Mouse (Mus musculus) embryonic facial prominence, embryonic 11.5 days (tissue): ENCODE results near the gene 1700024G13Rik. TPM values are rescaled to one million over a fixed set of nuclear protein-coding genes. Genes with fewer than 3 reads are reported as not detected.
"Not testable (repeated sequence)": the region's sequence is repeated elsewhere in the genome, so short reads cannot be mapped to it uniquely, and the experiment has no call there.

Experiments
- ATAC-seq: fragments of 200-750 bp; cut with Nextera tagmentation; replicated peaks from 2 replicates; pipeline ENCODE4 v1.8.0; 2017; ENCODE audit warnings: low read depth; ENCODE audit not compliant: insufficient number of reproducible peaks, low FRiP score, low TSS enrichment
- DNase-seq: peaks from one replicate; pipeline ENCODE4 v3.0.0-alpha.2; 2015; ENCODE audit warnings: low spot score
- H3K27ac ChIP-seq: fragments of 300-500 bp; sonication (generic); replicated peaks from 2 replicates; pipeline ENCODE4 v1.5.1; 2014; ENCODE audit warnings: mild to moderate bottlenecking, low read depth, low read length, control low read depth
- H3K27me3 ChIP-seq: fragments of 300-500 bp; sonication (generic); 2 replicates; pipeline ENCODE4 v1.6.1; 2014; ENCODE audit warnings: mild to moderate bottlenecking, low read length, moderate library complexity, mixed read lengths; ENCODE audit not compliant: control insufficient read depth, insufficient read depth
- H3K36me3 ChIP-seq: fragments of 300-500 bp; sonication (generic); replicated peaks from 2 replicates; pipeline ENCODE4 v1.6.1; 2014; ENCODE audit warnings: low read depth, mild to moderate bottlenecking, low read length, moderate library complexity, mixed read lengths; ENCODE audit not compliant: control insufficient read depth, insufficient read depth
- H3K4me1 ChIP-seq: fragments of 300-500 bp; sonication (generic); 2 replicates; pipeline ENCODE4 v1.6.1; 2014; ENCODE audit warnings: low read length, mixed read lengths; ENCODE audit not compliant: control insufficient read depth, insufficient read depth
- H3K4me2 ChIP-seq: fragments of 300-500 bp; sonication (generic); 2 replicates; pipeline ENCODE4 v1.6.1; 2014; ENCODE audit warnings: low read depth, mild to moderate bottlenecking, control low read depth, low read length, moderate library complexity
- H3K4me3 ChIP-seq: fragments of 300-500 bp; sonication (generic); 2 replicates; pipeline ENCODE4 v1.5.1; 2014; ENCODE audit warnings: low read depth, low read length, control low read depth
- H3K9ac ChIP-seq: fragments of 300-500 bp; sonication (generic); replicated peaks from 2 replicates; pipeline ENCODE4 v1.6.1; 2014; ENCODE audit warnings: mild to moderate bottlenecking, control low read depth, low read length
- H3K9me3 ChIP-seq: fragments of 300-500 bp; sonication (generic); replicated peaks from 2 replicates; pipeline ENCODE4 v1.6.1; 2016; ENCODE audit warnings: mild to moderate bottlenecking, low read length, inconsistent platforms, mixed read lengths; ENCODE audit not compliant: control insufficient read depth
- WGBS: fragments of 180-500 bp; shearing (Covaris S2); extraction: QIAGEN DNeasy Blood & Tissue Kit; methylation state at CpG from one replicate; pipeline ENCODE4 v1.1.7; 2014; 5-methylcytosine and 5-hydroxymethylcytosine counted together
- polyA plus RNA-seq: library from polyadenylated mRNA; unstranded; fragments of >200 nt; fragmentation: Nextera tagmentation; extraction: Ambion mirVana; gene quantifications from 2 replicates; pipeline ENCODE4 v1.2.1, GENCODE M21; 2014

The 1700024G13Rik gene
- polyA plus RNA-seq: 0.34 TPM in 1 of 2 replicates, not detected in the other

DNA sequence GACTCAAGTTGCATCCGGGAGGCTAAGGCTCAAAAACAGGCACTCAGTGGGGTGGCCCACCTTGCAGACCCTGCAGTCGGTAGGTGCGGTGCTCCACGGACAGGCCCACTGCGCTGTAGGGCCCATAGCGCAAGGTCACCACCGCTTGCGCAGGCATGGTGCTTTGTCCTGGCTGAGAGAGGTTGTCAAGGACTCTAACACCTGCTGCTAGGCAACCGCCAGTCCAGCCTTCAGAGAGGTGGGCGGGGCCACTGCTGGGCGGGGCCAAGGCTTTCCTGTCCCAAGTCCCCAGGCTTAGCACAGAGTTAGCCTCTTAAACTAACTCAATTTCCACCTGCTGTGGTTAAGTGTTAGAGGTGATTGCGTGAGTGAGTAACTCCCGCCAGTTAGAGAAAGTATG, at the start of gene 1700024G13Rik:
Gene 1700024G13Rik (minus strand): TSS at position 196 of the 400 bp plus-strand sequence.
- under 1% methylated on average over 13 of the region's 13 CpGs for WGBS

DNA sequence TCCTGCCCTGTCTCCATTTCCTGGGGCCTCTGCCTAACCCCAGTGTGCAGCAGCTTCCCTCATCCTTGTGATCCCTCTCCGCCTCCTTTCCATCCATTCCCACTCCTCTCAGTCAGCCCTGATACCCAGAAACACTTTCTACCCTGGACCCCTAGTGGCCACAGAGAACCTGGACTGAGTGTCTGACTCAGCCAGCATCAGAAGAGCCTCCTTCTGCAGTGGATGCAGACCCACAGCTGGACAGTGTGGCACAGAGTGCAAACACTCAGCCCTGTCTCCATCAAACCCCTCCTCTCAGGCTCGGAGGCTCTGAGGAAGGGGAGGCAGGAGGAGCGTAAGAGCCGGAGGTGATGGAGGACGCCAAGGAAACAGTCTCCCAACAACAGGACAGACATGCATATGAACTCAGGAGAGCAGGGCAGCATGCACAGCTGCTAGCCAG, 49.2 kb upstream of the 1700024G13Rik start:
- ATAC-seq: peak; percentile 44; the same call in 1 of the 2 replicates
- no peaks in the 10 kb centered on the region for H3K9me3 ChIP-seq
- no peak overlapping the region for H3K4me3 ChIP-seq
- H3K27me3 ChIP-seq: no peaks in the 10 kb centered on the region
- DNase-seq: peak; percentile 64
- no peak overlapping the region for H3K27ac ChIP-seq
- H3K4me1 ChIP-seq: no peaks in the 10 kb centered on the region
- no peak overlapping the region for H3K9ac ChIP-seq
- no peak overlapping the region for H3K4me2 ChIP-seq
- no peaks in the 10 kb centered on the region for H3K36me3 ChIP-seq
- 36% methylated on average over 5 of the region's 5 CpGs for whole genome bisulfite sequencing

More for the DNA sequence above, at the start of gene 1700024G13Rik:
- peak within 1 kb of the TSS; percentile 16; the same call in 1 of the 2 replicates for H3K4me2 ChIP-seq
- no peaks in the 10 kb centered on the region for H3K4me1 ChIP-seq
- no peaks in the 10 kb centered on the region for H3K36me3 ChIP-seq
- H3K4me3 ChIP-seq: no peak within 1 kb of the TSS
- H3K9ac ChIP-seq: no peak within 1 kb of the TSS
- ATAC-seq (peak; percentile 75), DNase-seq (peak; percentile 83)
- no peak within 1 kb of the TSS for H3K27ac ChIP-seq
- H3K9me3 ChIP-seq: no peaks in the 10 kb centered on the region
- H3K27me3 ChIP-seq: no peaks in the 10 kb centered on the region

DNA sequence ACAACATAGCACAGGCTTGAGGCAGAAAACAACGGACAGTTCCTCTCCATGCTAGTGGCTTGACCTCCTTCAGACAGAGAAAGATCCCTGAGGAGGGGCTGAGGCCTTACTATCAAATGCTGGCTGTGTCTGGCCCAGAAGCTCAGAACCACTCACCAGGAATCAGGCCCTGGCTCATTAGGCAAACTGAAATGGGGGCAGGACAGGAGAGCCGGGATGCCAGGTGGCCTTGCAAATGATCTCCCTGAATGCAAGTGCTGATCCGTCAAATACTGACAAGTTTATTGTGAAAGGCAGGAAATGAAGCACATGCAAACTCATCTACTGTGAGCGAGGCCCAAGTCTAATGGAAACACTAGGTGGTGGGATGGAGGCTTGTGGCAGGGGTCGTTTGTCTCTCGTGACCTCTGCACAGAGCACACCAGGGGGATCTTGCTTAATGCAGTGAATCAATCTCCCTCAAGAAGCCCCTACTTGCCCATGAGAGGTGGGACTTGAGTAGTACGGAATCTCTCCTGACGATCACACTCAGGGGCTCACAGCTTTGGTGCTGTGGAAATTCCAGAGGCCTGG, 40.9 kb upstream of the 1700024G13Rik start:
- Histone ChIP-seq H3K27ac (no peak overlapping the region), H3K9me3 (no peaks in the 10 kb centered on the region), H3K36me3 (no peaks in the 10 kb centered on the region), H3K4me2 (no peak overlapping the region), H3K4me3 (no peak overlapping the region), H3K27me3 (no peaks in the 10 kb centered on the region), H3K9ac (no peak overlapping the region), H3K4me1 (no peaks in the 10 kb centered on the region)
- DNase-seq: no peak
- ATAC-seq: no peak
- 44% methylated on average over 8 of the region's 8 CpGs for WGBS

DNA sequence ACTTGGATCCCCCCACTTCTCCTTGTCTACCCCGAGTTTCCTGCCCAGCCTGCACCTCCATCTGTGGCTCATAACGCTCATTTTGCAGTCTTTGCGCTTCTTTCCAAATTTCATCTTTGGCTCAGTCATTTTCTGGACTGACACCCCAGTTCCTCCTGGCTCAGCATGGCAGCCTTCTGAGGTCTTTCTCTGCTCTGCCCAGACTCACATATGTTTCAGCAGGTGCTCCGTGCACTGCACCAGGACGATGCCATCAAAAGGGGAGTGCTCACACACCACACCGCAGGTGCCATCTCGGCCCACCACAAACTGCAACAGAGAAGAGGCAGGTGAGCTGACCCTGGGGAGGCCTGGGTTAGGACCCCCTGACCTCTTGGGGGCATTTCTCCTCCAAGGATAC, 35.8 kb upstream of the 1700024G13Rik start:
- DNase-seq: no peak
- 92% methylated on average over 7 of the region's 7 CpGs for WGBS
- no peak overlapping the region for H3K27ac ChIP-seq
- no peak for ATAC-seq
- no peak overlapping the region for H3K4me3 ChIP-seq
- no peak overlapping the region for H3K9ac ChIP-seq
- H3K9me3 ChIP-seq: no peaks in the 10 kb centered on the region
- no peaks in the 10 kb centered on the region for H3K36me3 ChIP-seq
- no peak overlapping the region for H3K4me2 ChIP-seq
- H3K27me3 ChIP-seq: no peaks in the 10 kb centered on the region
- H3K4me1 ChIP-seq: no peaks in the 10 kb centered on the region

DNA sequence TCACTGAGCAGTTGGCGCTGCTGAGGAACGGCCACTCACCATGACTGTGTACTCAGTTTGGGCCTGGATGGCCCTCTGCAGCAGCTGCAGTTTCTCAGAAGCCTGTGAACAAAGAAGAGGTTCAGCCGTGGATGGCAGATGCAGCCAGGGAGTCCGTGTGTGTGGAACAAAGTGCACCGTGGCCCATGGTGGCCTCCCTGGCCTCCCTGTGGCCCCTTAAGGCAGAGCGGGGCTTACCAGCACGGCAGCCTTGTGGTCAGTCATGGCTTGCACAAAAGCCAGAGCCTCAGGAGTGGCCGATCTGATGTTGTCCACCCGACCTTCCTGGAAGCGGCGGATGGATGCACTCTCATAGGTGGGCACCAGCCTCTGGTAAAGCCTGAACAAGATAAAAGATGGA, 30.6 kb upstream of the 1700024G13Rik start:
- no peak for DNase-seq
- Histone ChIP-seq H3K27me3 (no peaks in the 10 kb centered on the region; the same call in 1 of the 2 replicates), H3K36me3 (no peaks in the 10 kb centered on the region), H3K4me3 (no peak overlapping the region), H3K27ac (no peak overlapping the region), H3K4me2 (no peak overlapping the region), H3K9ac (no peak overlapping the region), H3K9me3 (no peaks in the 10 kb centered on the region), H3K4me1 (no peaks in the 10 kb centered on the region)
- no peak for ATAC-seq
- 84% methylated on average over 11 of the region's 11 CpGs for WGBS

GRCm38 (mm10) chr14:32412075-32412474, 23.9 kb upstream of the 1700024G13Rik start:
- no peak for ATAC-seq
- WGBS: 93% methylated on average over 5 of the region's 5 CpGs

DNA sequence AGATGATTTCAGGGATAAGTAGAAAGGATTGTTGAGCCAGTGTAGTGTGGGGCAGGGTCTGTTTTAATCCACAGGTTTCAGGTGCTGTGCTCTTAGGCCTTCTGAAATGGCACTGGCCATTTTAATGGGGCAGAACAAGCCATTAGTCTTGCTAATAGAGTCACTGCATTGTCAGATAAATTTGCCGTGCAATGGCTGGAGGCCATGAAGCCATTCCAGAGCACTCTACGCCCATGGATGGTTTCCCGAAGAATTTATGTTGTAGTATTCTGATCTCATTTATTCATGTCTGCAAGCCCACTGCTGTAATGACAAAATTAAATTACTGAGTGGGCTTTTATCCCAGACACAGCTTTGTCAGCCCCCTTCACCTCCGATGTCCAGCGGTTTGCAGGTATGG, 21.9 kb upstream of the 1700024G13Rik start:
- 80% methylated on average over 5 of the region's 5 CpGs for WGBS
- H3K4me3 ChIP-seq: no peak overlapping the region
- no peak overlapping the region for H3K4me2 ChIP-seq
- no peak overlapping the region for H3K27ac ChIP-seq
- no peaks in the 10 kb centered on the region for H3K9me3 ChIP-seq
- H3K27me3 ChIP-seq: no peaks in the 10 kb centered on the region
- no peak overlapping the region for H3K9ac ChIP-seq
- H3K36me3 ChIP-seq: no peaks in the 10 kb centered on the region
- no peaks in the 10 kb centered on the region for H3K4me1 ChIP-seq
- DNase-seq: no peak
- no peak for ATAC-seq

More at GRCm38 (mm10) chr14:32412075-32412474, 23.9 kb upstream of the 1700024G13Rik start:
- Histone ChIP-seq H3K4me2 (no peak overlapping the region), H3K4me3 (no peak overlapping the region), H3K4me1 (no peaks in the 10 kb centered on the region), H3K9me3 (no peaks in the 10 kb centered on the region), H3K27me3 (no peaks in the 10 kb centered on the region), H3K36me3 (no peaks in the 10 kb centered on the region), H3K9ac (no peak overlapping the region), H3K27ac (no peak overlapping the region)
- no peak for DNase-seq

- H3K27ac ChIP-seq, H3K4me2 ChIP-seq, H3K36me3 ChIP-seq, DNase-seq, H3K4me1 ChIP-seq, ATAC-seq, H3K9ac ChIP-seq, H3K9me3 ChIP-seq, H3K27me3 ChIP-seq, H3K4me3 ChIP-seq: not testable (repeated sequence)
- 64% methylated on average over 1 of the region's 1 CpGs for WGBS
These were observed 17.2 kb upstream of the 1700024G13Rik start for GRCm38 (mm10) chr14:32405399-32405798.
